ENCODE assay signal across 8 mouse cellular contexts in genomic region chr3:54156316-54157000, GRCm38 (mm10). TPM values are rescaled to one million over a fixed set of nuclear protein-coding genes. Genes with fewer than 3 reads are reported as not detected.
DNase-seq lines count a peak whose midpoint lies in the region; ATAC-seq lines count a peak whose summit lies in the region.

No protein-coding gene starts in this region.

- peak overlapping the region; percentile 98 for H3K4me2 ChIP-seq in forebrain, embryonic 12.5 days
- H3K4me2 ChIP-seq in neural tube, embryonic 12.5 days (replicated peaks) = peak overlapping the region; percentile 96

- no peak overlapping the region for H3K27ac ChIP-seq in forebrain, embryonic 12.5 days
- no peak overlapping the region for H3K27ac ChIP-seq in neural tube, embryonic 12.5 days

- H3K9ac ChIP-seq in forebrain, embryonic 12.5 days = peak overlapping the region; percentile 54
- peak overlapping the region; percentile 52 for H3K9ac ChIP-seq in neural tube, embryonic 12.5 days

- H3K36me3 ChIP-seq in forebrain, embryonic 12.5 days (replicated peaks) = no peaks in the 10 kb centered on the region
- H3K36me3 ChIP-seq in neural tube, embryonic 12.5 days = no peaks in the 10 kb centered on the region

- H3K27me3 ChIP-seq in forebrain, embryonic 12.5 days = peaks cover 26% of the 10 kb centered on the region
- peaks cover 29% of the 10 kb centered on the region for H3K27me3 ChIP-seq in neural tube, embryonic 12.5 days (replicated peaks)

- peaks cover 25% of the 10 kb centered on the region for H3K4me1 ChIP-seq in forebrain, embryonic 12.5 days
- H3K4me1 ChIP-seq in neural tube, embryonic 12.5 days = peaks cover 22% of the 10 kb centered on the region

- no peaks in the 10 kb centered on the region for H3K9me3 ChIP-seq in forebrain, embryonic 12.5 days
- H3K9me3 ChIP-seq in neural tube, embryonic 12.5 days = no peaks in the 10 kb centered on the region

- ATAC-seq in forebrain, embryonic 12.5 days (ENCODE audit: low FRiP score) = peak; percentile 42; the same call in 1 of the 2 replicates
- no peak for ATAC-seq in neural tube, embryonic 12.5 days (ENCODE audit: low FRiP score, low read depth)

- H3K4me3 ChIP-seq in forebrain, embryonic 12.5 days (replicated peaks) = peak overlapping the region; percentile 55
- peak overlapping the region; percentile 50 for H3K4me3 ChIP-seq in neural tube, embryonic 12.5 days

- peak; percentile 5 for DNase-seq in ovary, postnatal 36 days (ENCODE audit: low spot score)
- DNase-seq in ovary, postnatal 10 days (ENCODE audit: low spot score) = no peak
- DNase-seq in layer of hippocampus, postnatal 36 days = peak; percentile 21 to 31
- no peak for DNase-seq in cerebellum, adult 9-10 months
- no peak for DNase-seq in thymus, postnatal 4 days
- no peak for DNase-seq in adipocyte (ENCODE audit: low spot score)

- WGBS in forebrain, embryonic 12.5 days = under 1% methylated on average over 28 of the region's 28 CpGs
- WGBS in neural tube, embryonic 12.5 days = under 1% methylated on average over 28 of the region's 28 CpGs

RNA-seq across cellular contexts. Expression of gene Trpc4, which starts 0.6 kb away (rescaled TPM):
- polyA plus RNA-seq in forebrain, embryonic 12.5 days (2016; fragmentation: Nextera tagmentation; extraction: Ambion mirVana) = 2.3 and 2.5 TPM in 2 replicates
- 10 to 100 TPM; 57.0 to 67.5 TPM for total RNA-seq in layer of hippocampus, postnatal 36 days (2021)
- polyA plus RNA-seq in neural tube, embryonic 12.5 days (2016; fragmentation: Nextera tagmentation; extraction: Ambion mirVana) = 1.1 TPM in 2 replicates

Comparison
In these comparisons a context has a peak if more than half of its experiments do, and no peak if none do; other contexts are left out.
1. DNase-seq: peak in ovary, postnatal 36 days (single experiment) and layer of hippocampus, postnatal 36 days (2 of 2); none in ovary, postnatal 10 days (single experiment), cerebellum, adult 9-10 months (single experiment), thymus, postnatal 4 days (single experiment) and adipocyte (single experiment).